Mouse (Mus musculus): ENCODE measurements around the gene Zbtb4. TPM values are rescaled to one million over a fixed set of nuclear protein-coding genes. Genes with fewer than 3 reads are reported as not detected.

Gene Zbtb4
- total RNA-seq, 2 experiments from 2014 or later = 110 to 114 TPM

GRCm38 (mm10) chr11:69760901-69761200 is 4.9 kb upstream of the Zbtb4 start:
- intact Hi-C loops (cut with DNase I) = no loop called here
- no peak for DNase-seq (ENCODE audit: low spot score in 2 of 2)

- intact Hi-C loops (cut with DNase I) = no loop called here
Observed at GRCm38 (mm10) chr11:69761868-69762267, 3.8 kb upstream of the Zbtb4 start, which contains the start of gene Slc35g3. Gene Slc35g3, minus strand, starts transcription at chr11:69761968.

GRCm38 (mm10) chr11:69763551-69763950 is 2.2 kb upstream of the Zbtb4 start:
- intact Hi-C loops (cut with DNase I) = no loop called here
- DNase-seq (ENCODE audit: low spot score in 2 of 2) = no peak

More at GRCm38 (mm10) chr11:69761868-69762267, 3.8 kb upstream of the Zbtb4 start, which contains the start of gene Slc35g3:
- no peak for DNase-seq (ENCODE audit: low spot score in 2 of 2)

- intact Hi-C loops (cut with DNase I) = loop anchor here (1.0 to 2.0 kb wide), 2 partner anchors 8 to 71 kb away; partner anchors contain the start of genes Nlgn2 and Polr2a
Observed at GRCm38 (mm10) chr11:69766126-69766609, 456 bp downstream of the Zbtb4 start.

GRCm38 (mm10) chr11:69766872-69767624 is 1.3 kb downstream of the Zbtb4 start:
- intact Hi-C loops (cut with DNase I) = loop anchor here (1.0 to 2.0 kb wide), 2 partner anchors 9 to 70 kb away; partner anchors contain the start of genes Nlgn2 and Polr2a
- peak in 1 of 2 experiments; percentile 22 for DNase-seq (ENCODE audit: low spot score in 2 of 2)

More at GRCm38 (mm10) chr11:69766126-69766609, 456 bp downstream of the Zbtb4 start:
- DNase-seq (ENCODE audit: low spot score in 2 of 2) = peak; percentile 74 to 79

- no peak for DNase-seq (ENCODE audit: low spot score in 2 of 2)
- intact Hi-C loops (cut with DNase I) = loop anchor here (2.0 kb wide), 1 partner anchor 69 kb away; the partner anchor contains the start of gene Nlgn2
Observed at GRCm38 (mm10) chr11:69767625-69767909, 1.9 kb downstream of the Zbtb4 start.

GRCm38 (mm10) chr11:69774961-69775360 is 9.2 kb downstream of the Zbtb4 start:
- intact Hi-C loops (cut with DNase I) = no loop called here
- no peak for DNase-seq (ENCODE audit: low spot score in 2 of 2)

- DNase-seq (ENCODE audit: low spot score in 2 of 2) = no peak
- intact Hi-C loops (cut with DNase I) = no loop called here
Observed at GRCm38 (mm10) chr11:69775716-69776115, 10.0 kb downstream of the Zbtb4 start.

GRCm38 (mm10) chr11:69776488-69776887 is 10.8 kb downstream of the Zbtb4 start:
- no peak for DNase-seq (ENCODE audit: low spot score in 2 of 2)
- intact Hi-C loops (cut with DNase I) = no loop called here

GRCm38 (mm10) chr11:69777504-69778257 is 12.0 kb downstream of the Zbtb4 start:
- no peak for DNase-seq (ENCODE audit: low spot score in 2 of 2)
- intact Hi-C loops (cut with DNase I) = no loop called here

GRCm38 (mm10) chr11:69778258-69778982 is 12.7 kb downstream of the Zbtb4 start:
- DNase-seq (ENCODE audit: low spot score in 2 of 2) = no peak

GRCm38 (mm10) chr11:69778985-69779384 is 13.3 kb downstream of the Zbtb4 start:
- no peak for DNase-seq (ENCODE audit: low spot score in 2 of 2)
- intact Hi-C loops (cut with DNase I) = no loop called here

More at GRCm38 (mm10) chr11:69778258-69778982, 12.7 kb downstream of the Zbtb4 start:
- intact Hi-C loops (cut with DNase I) = no loop called here

- intact Hi-C loops (cut with DNase I) = no loop called here
- DNase-seq (ENCODE audit: low spot score in 2 of 2) = no peak
Observed at GRCm38 (mm10) chr11:69781828-69782227, 16.1 kb downstream of the Zbtb4 start.

- intact Hi-C loops (cut with DNase I) = no loop called here
- no peak for DNase-seq (ENCODE audit: low spot score in 2 of 2)
Observed at GRCm38 (mm10) chr11:69784793-69785272, 19.1 kb downstream of the Zbtb4 start.

- intact Hi-C loops (cut with DNase I) = no loop called here
- no peak for DNase-seq (ENCODE audit: low spot score in 2 of 2)
Observed at GRCm38 (mm10) chr11:69787306-69787705, 21.6 kb downstream of the Zbtb4 start.

- no peak for DNase-seq (ENCODE audit: low spot score in 2 of 2)
- intact Hi-C loops (cut with DNase I) = no loop called here
Observed at GRCm38 (mm10) chr11:69789431-69789830, 23.7 kb downstream of the Zbtb4 start.

- intact Hi-C loops (cut with DNase I) = loop anchor here (2.0 kb wide), 1 partner anchor 23 kb away; no protein-coding TSS in a partner anchor
- DNase-seq (ENCODE audit: low spot score in 2 of 2) = peak in 1 of 2 experiments; percentile 71
Observed at GRCm38 (mm10) chr11:69791420-69791819, 25.7 kb downstream of the Zbtb4 start.

GRCm38 (mm10) chr11:69793429-69793828 is 27.7 kb downstream of the Zbtb4 start:
- intact Hi-C loops (cut with DNase I) = no loop called here
- DNase-seq (ENCODE audit: low spot score in 2 of 2) = no peak

- intact Hi-C loops (cut with DNase I) = no loop called here
- DNase-seq (ENCODE audit: low spot score in 2 of 2) = peak; percentile 91 to 96
Observed at GRCm38 (mm10) chr11:69795168-69795982, 29.7 kb downstream of the Zbtb4 start, which contains the start of gene Chrnb1. Gene Chrnb1, minus strand, starts transcription at chr11:69795943.

Data from left cerebral cortex, postnatal 25 days (tissue).